Mouse (Mus musculus) colon, adult 2 months (tissue): ENCODE data around the gene Krt25. TPM values are rescaled to one million over a fixed set of nuclear protein-coding genes. Genes with fewer than 3 reads are reported as not detected.

Experiments used
- polyA plus RNA-seq: library from polyadenylated mRNA; depleted of rRNA; stranded (reverse); fragments of >200 nt; gene quantifications from 2 replicates; pipeline ENCODE4 v1.2.3, GENCODE M21; 2012; rRNA removed

Gene Krt25
- polyA plus RNA-seq = not detected in 2 replicates

DNA sequence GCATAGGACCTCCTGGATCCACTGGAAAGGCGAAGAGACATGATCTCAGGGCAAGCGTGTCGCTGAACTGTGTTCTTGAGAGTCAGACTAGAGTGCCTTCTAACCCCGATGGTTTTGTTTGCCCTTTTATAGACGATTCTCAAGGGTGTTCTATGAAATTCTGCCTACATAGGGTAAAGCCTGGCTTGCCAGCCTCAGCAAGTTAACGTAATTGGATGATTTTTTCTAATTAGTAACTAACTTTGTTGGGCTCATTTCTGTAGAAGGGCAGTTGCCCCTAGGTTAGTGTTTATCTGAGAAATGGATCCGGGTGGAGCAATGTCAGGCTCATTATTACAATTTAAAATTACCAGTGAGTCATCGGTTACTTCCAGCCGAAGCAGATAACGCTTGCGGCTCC, at the start of gene Krt25:
Krt25 (minus strand) TSS at position 101 of the 400 bp plus-strand sequence.

GRCm38 (mm10) chr11:99351004-99351403, 28.3 kb upstream of the Krt25 start, which contains the start of gene Krt27:
Gene Krt27, minus strand, starts transcription at chr11:99351104.

DNA sequence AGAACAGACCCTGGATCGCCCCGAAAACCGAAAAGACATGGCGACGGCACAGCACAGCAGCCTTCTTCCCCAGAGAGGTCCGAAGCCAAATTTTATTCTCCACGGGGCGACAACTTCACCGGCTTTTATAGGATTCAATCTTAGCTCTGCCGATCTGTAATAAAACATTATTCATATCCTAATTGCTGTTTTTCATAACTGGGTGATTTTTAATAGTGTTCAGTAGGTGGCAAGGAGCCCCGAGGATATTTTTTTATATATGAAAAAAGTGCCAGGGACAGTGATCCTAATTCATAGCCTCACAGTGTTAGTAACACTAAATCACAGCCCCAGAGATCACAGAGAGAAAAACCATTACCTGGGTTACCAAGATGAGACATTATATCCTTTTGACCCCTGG, 15.1 kb upstream of the Krt25 start, which contains the start of gene Krt26:
Krt26 (minus strand) TSS at position 101 of the 400 bp plus-strand sequence.

GRCm38 (mm10) chr11:99284833-99285312, 37.9 kb downstream of the Krt25 start, which contains the start of gene Krt24:
Gene Krt24, minus strand, starts transcription at chr11:99285262.

Other genes with a start within 250 kb of the Krt25 start
- gene Tns4, start 233.6 kb downstream of the Krt25 start, polyA plus RNA-seq = 114 and 144 TPM in 2 replicates
- gene Ccr7, start 167.9 kb downstream of the Krt25 start, polyA plus RNA-seq = 3.1 and 4.5 TPM in 2 replicates
- gene Smarce1, start 91.9 kb downstream of the Krt25 start, polyA plus RNA-seq = 13.9 and 16.7 TPM in 2 replicates
- gene Krt222, start 78.9 kb downstream of the Krt25 start, polyA plus RNA-seq = 0.07 and 0.23 TPM in 2 replicates
- gene Krt24, start 37.7 kb downstream of the Krt25 start, polyA plus RNA-seq = not detected in 2 replicates
- not detected in 2 replicates for gene Krt26, start 15.0 kb upstream of the Krt25 start, polyA plus RNA-seq
- not detected in 2 replicates for gene Krt27, start 28.2 kb upstream of the Krt25 start, polyA plus RNA-seq
- gene Krt28, start 52.0 kb upstream of the Krt25 start, polyA plus RNA-seq = not detected in 2 replicates
- gene Krt10, start 66.4 kb upstream of the Krt25 start, polyA plus RNA-seq = 0.33 and 0.76 TPM in 2 replicates
- gene Krt12, start 99.3 kb upstream of the Krt25 start, polyA plus RNA-seq = 1.7 and 1.8 TPM in 2 replicates
- gene Krt20, start 115.2 kb upstream of the Krt25 start, polyA plus RNA-seq = 244 and 256 TPM in 2 replicates
- 4.5 and 4.7 TPM in 2 replicates for gene Krt23, start 170.2 kb upstream of the Krt25 start, polyA plus RNA-seq
- gene Krt39, start 198.4 kb upstream of the Krt25 start, polyA plus RNA-seq = not detected in 2 replicates
- not detected in 2 replicates for gene Krt40, start 220.2 kb upstream of the Krt25 start, polyA plus RNA-seq
- gene Krtap3-3, start 227.9 kb upstream of the Krt25 start, polyA plus RNA-seq = not detected in 2 replicates
- gene Krtap3-2, start 233.9 kb upstream of the Krt25 start, polyA plus RNA-seq = not detected in 2 replicates
- gene Gm11939, start 236.5 kb upstream of the Krt25 start, polyA plus RNA-seq = not detected in 2 replicates
- gene Krtap3-1, start 243.7 kb upstream of the Krt25 start, polyA plus RNA-seq = 3.7 and 4.5 TPM in 2 replicates